In genomic region chr9:57561711-57562099, GRCm38 (mm10) we compare ENCODE assay signal across 8 mouse cellular contexts. TPM values are rescaled to one million over a fixed set of nuclear protein-coding genes. Genes with fewer than 3 reads are reported as not detected.
DNase-seq lines count a peak whose midpoint lies in the region; ATAC-seq and TF ChIP-seq lines count a peak whose summit lies in the region.

No protein-coding gene starts in this region.

- H3K4me1 ChIP-seq in brown adipose tissue, adult 24 weeks (ENCODE audit: control insufficient read depth, insufficient read depth, insufficient read length, low read length), result peaks cover 20% of the 10 kb centered on the region
- H3K4me1 ChIP-seq in hindbrain, postnatal 0 days (ENCODE audit: insufficient read depth, low read length), result peaks cover 19% of the 10 kb centered on the region
- peaks cover 17% of the 10 kb centered on the region for H3K4me1 ChIP-seq in stomach, postnatal 0 days (replicated peaks; ENCODE audit: control insufficient read depth, insufficient read depth)

- H3K4me2 ChIP-seq in hindbrain, postnatal 0 days (ENCODE audit: low read depth, low read length), result peak overlapping the region; percentile 93
- peak overlapping the region; percentile 69 for H3K4me2 ChIP-seq in stomach, postnatal 0 days (replicated peaks; ENCODE audit: low read depth)

- peak overlapping the region; percentile 97 for H3K27ac ChIP-seq in gastrocnemius, adult 2 months
- H3K27ac ChIP-seq in brown adipose tissue, adult 24 weeks (replicated peaks; ENCODE audit: low read depth, low read length), result 0 out of 2 replicates have a peak overlapping the region, but pooled peaks have one; percentile 20
- H3K27ac ChIP-seq in hindbrain, postnatal 0 days, result 0 out of 2 replicates have a peak overlapping the region, but pooled peaks have one; percentile 83
- H3K27ac ChIP-seq in stomach, postnatal 0 days (replicated peaks), result peak overlapping the region; percentile 91

- no peak for ATAC-seq in hindbrain, postnatal 0 days
- no peak for ATAC-seq in stomach, postnatal 0 days (ENCODE audit: low FRiP score, low TSS enrichment)

- H3K9me3 ChIP-seq in hindbrain, postnatal 0 days (ENCODE audit: low read length), result no peaks in the 10 kb centered on the region
- no peaks in the 10 kb centered on the region for H3K9me3 ChIP-seq in stomach, postnatal 0 days (ENCODE audit: control insufficient read depth, low read length)

- WGBS in hindbrain, postnatal 0 days, result 83% methylated on average over 13 of the region's 13 CpGs
- WGBS in stomach, postnatal 0 days, result 59% methylated on average over 13 of the region's 13 CpGs

- peak; percentile 71 for DNase-seq in gastrocnemius, adult 2 months
- no peak for DNase-seq in gastrocnemius, postnatal 4 days (ENCODE audit: low spot score in 2 of 2)
- DNase-seq in hindbrain, postnatal 0 days (ENCODE audit: low spot score), result no peak
- DNase-seq in lung, postnatal 14 days, result peak; percentile 22
- no peak for DNase-seq in stomach, postnatal 0 days (ENCODE audit: low spot score)
- DNase-seq in cerebellum, adult 11 months, result no peak
- DNase-seq in layer of hippocampus, adult 11-12 months (ENCODE audit: low spot score), result no peak

- no peak for TF ChIP-seq CTCF in gastrocnemius, adult 2 months (IDR thresholded peaks at IDR 0.05)
- no peak for TF ChIP-seq CTCF in hindbrain, postnatal 0 days (IDR thresholded peaks at IDR 0.05; ENCODE audit: low read depth)
- no peak for TF ChIP-seq CTCF in stomach, postnatal 0 days (IDR thresholded peaks at IDR 0.05; ENCODE audit: low read depth)

- H3K36me3 ChIP-seq in hindbrain, postnatal 0 days (ENCODE audit: insufficient read depth, low read length), result no peaks in the 10 kb centered on the region
- H3K36me3 ChIP-seq in stomach, postnatal 0 days (ENCODE audit: control insufficient read depth, insufficient read depth, low read length), result no peaks in the 10 kb centered on the region

- no peak for TF ChIP-seq EP300 in stomach, postnatal 0 days (optimal IDR thresholded peaks at IDR 0.05)

- no peaks in the 10 kb centered on the region for H3K27me3 ChIP-seq in hindbrain, postnatal 0 days (ENCODE audit: insufficient read depth, low read length)
- no peaks in the 10 kb centered on the region for H3K27me3 ChIP-seq in stomach, postnatal 0 days (ENCODE audit: control insufficient read depth, insufficient read depth, low read length)

- peak overlapping the region; percentile 67 for H3K9ac ChIP-seq in hindbrain, postnatal 0 days (replicated peaks; ENCODE audit: low read length)
- peak overlapping the region; percentile 77 for H3K9ac ChIP-seq in stomach, postnatal 0 days (ENCODE audit: low read length)

- peak overlapping the region; percentile 85 for H3K4me3 ChIP-seq in gastrocnemius, adult 2 months
- H3K4me3 ChIP-seq in brown adipose tissue, adult 24 weeks (ENCODE audit: insufficient read depth, low read depth, low read length), result peak overlapping the region; percentile 96
- H3K4me3 ChIP-seq in hindbrain, postnatal 0 days (ENCODE audit: low read length), result peak overlapping the region; percentile 77
- peak overlapping the region; percentile 63 for H3K4me3 ChIP-seq in stomach, postnatal 0 days (ENCODE audit: low read depth, low read length)

- intact Hi-C loops in gastrocnemius, adult 2 months (cut with DNase I), result loop anchor here (2.0 kb wide), 1 partner anchor 13 kb away; no protein-coding TSS in a partner anchor

RNA-seq across cellular contexts. Expression of gene Scamp2, which starts 1.0 kb away (rescaled TPM):
- total RNA-seq in gastrocnemius, adult 2 months (2021), result 10 to 100 TPM; 39.6 to 46.4 TPM
- 10 to 100 TPM; 68.2 to 75.6 TPM for total RNA-seq in gastrocnemius, postnatal 4 days (2021)
- 17.1 and 17.8 TPM in 2 replicates for polyA plus RNA-seq in brown adipose tissue, adult 24 weeks (2012; ENCODE audit: insufficient read depth, insufficient read length, missing spikeins)
- total RNA-seq in hindbrain, postnatal 0 days (2014; rRNA removed), result 50.5 and 53.1 TPM in 2 replicates
- polyA plus RNA-seq in hindbrain, postnatal 0 days (2015; fragmentation: Nextera tagmentation; extraction: Ambion mirVana), result 47.4 and 49.3 TPM in 2 replicates
- 102 and 104 TPM in 2 replicates for polyA plus RNA-seq in stomach, postnatal 0 days (2015; fragmentation: Nextera tagmentation; extraction: Ambion mirVana)

RNA-seq across cellular contexts. Expression of gene Mpi, which starts 9.1 kb away (rescaled TPM):
- total RNA-seq in gastrocnemius, adult 2 months (2021), result 10 to 100 TPM; 67.6 to 97.7 TPM
- 100 to 1,000 TPM; 112 to 115 TPM for total RNA-seq in gastrocnemius, postnatal 4 days (2021)
- polyA plus RNA-seq in brown adipose tissue, adult 24 weeks (2012; ENCODE audit: insufficient read depth, insufficient read length, missing spikeins), result 15.3 and 17.6 TPM in 2 replicates
- 67.9 and 78.6 TPM in 2 replicates for total RNA-seq in hindbrain, postnatal 0 days (2014; rRNA removed)
- 61.5 and 64.6 TPM in 2 replicates for polyA plus RNA-seq in hindbrain, postnatal 0 days (2015; fragmentation: Nextera tagmentation; extraction: Ambion mirVana)
- polyA plus RNA-seq in stomach, postnatal 0 days (2015; fragmentation: Nextera tagmentation; extraction: Ambion mirVana), result 24.6 and 26.1 TPM in 2 replicates

RNA-seq across cellular contexts. Expression of gene Fam219b, which starts 24.4 kb away (rescaled TPM):
- 1 to 10 TPM; 5.9 TPM for total RNA-seq in gastrocnemius, adult 2 months (2021)
- 10 to 100 TPM; 12.3 to 14.0 TPM for total RNA-seq in gastrocnemius, postnatal 4 days (2021)
- 6.2 and 7.2 TPM in 2 replicates for polyA plus RNA-seq in brown adipose tissue, adult 24 weeks (2012; ENCODE audit: insufficient read depth, insufficient read length, missing spikeins)
- total RNA-seq in hindbrain, postnatal 0 days (2014; rRNA removed), result 14.6 and 21.5 TPM in 2 replicates
- polyA plus RNA-seq in hindbrain, postnatal 0 days (2015; fragmentation: Nextera tagmentation; extraction: Ambion mirVana), result 22.2 and 23.2 TPM in 2 replicates
- 12.4 and 13.0 TPM in 2 replicates for polyA plus RNA-seq in stomach, postnatal 0 days (2015; fragmentation: Nextera tagmentation; extraction: Ambion mirVana)

RNA-seq across cellular contexts. Expression of gene Ulk3, which starts 27.5 kb away (rescaled TPM):
- total RNA-seq in gastrocnemius, adult 2 months (2021), result 1 to 10 TPM; 4.4 to 6.6 TPM
- 10 to 100 TPM; 14.3 to 15.3 TPM for total RNA-seq in gastrocnemius, postnatal 4 days (2021)
- 3.6 and 5.1 TPM in 2 replicates for polyA plus RNA-seq in brown adipose tissue, adult 24 weeks (2012; ENCODE audit: insufficient read depth, insufficient read length, missing spikeins)
- total RNA-seq in hindbrain, postnatal 0 days (2014; rRNA removed), result 21.1 and 27.3 TPM in 2 replicates
- polyA plus RNA-seq in hindbrain, postnatal 0 days (2015; fragmentation: Nextera tagmentation; extraction: Ambion mirVana), result 18.5 and 21.0 TPM in 2 replicates
- 8.4 and 8.6 TPM in 2 replicates for polyA plus RNA-seq in stomach, postnatal 0 days (2015; fragmentation: Nextera tagmentation; extraction: Ambion mirVana)

RNA-seq across cellular contexts. Expression of gene Cox5a, which starts 40.6 kb away (rescaled TPM):
- 1,000 to 10,000 TPM; 1,176 to 1,655 TPM for total RNA-seq in gastrocnemius, adult 2 months (2021)
- 100 to 1,000 TPM; 639 to 672 TPM for total RNA-seq in gastrocnemius, postnatal 4 days (2021)
- polyA plus RNA-seq in brown adipose tissue, adult 24 weeks (2012; ENCODE audit: insufficient read depth, insufficient read length, missing spikeins), result 2,595 and 2,603 TPM in 2 replicates
- total RNA-seq in hindbrain, postnatal 0 days (2014; rRNA removed), result 212 and 237 TPM in 2 replicates
- 1,238 and 1,244 TPM in 2 replicates for polyA plus RNA-seq in hindbrain, postnatal 0 days (2015; fragmentation: Nextera tagmentation; extraction: Ambion mirVana)
- 991 and 1,062 TPM in 2 replicates for polyA plus RNA-seq in stomach, postnatal 0 days (2015; fragmentation: Nextera tagmentation; extraction: Ambion mirVana)

Comparison
In these comparisons a context has a peak if more than half of its experiments do, and no peak if none do; other contexts are left out.
1. DNase-seq: peak in gastrocnemius, adult 2 months (single experiment) and lung, postnatal 14 days (single experiment); none in gastrocnemius, postnatal 4 days (0 of 2), hindbrain, postnatal 0 days (single experiment), stomach, postnatal 0 days (single experiment), cerebellum, adult 11 months (single experiment) and layer of hippocampus, adult 11-12 months (single experiment).
2. H3K27ac ChIP-seq: peak in every context shown above with its lines; median percentile 97 in gastrocnemius, adult 2 months; 91 in stomach, postnatal 0 days; 83 in hindbrain, postnatal 0 days; 20 in brown adipose tissue, adult 24 weeks.
3. Peak in every context shown above with its lines, with median percentiles within 50 percentile points of each other: H3K4me3 ChIP-seq.